ENCODE assay signal across 22 mouse cellular contexts in genomic region chr4:147824389-147824788, GRCm38 (mm10). TPM values are rescaled to one million over a fixed set of nuclear protein-coding genes. Genes with fewer than 3 reads are reported as not detected.
A peak's percentile ranks its signal among the peaks of the same experiment; 100 is the strongest.
DNase-seq lines count a peak whose midpoint lies in the region; ATAC-seq lines count a peak whose summit lies in the region.
"Had no signal": no experiment of that assay in that cellular context is flagged by ENCODE, and none has a peak within 500 bp of the region (broad histone marks: within the 10 kb centered on the region; RNA-seq: fewer than 3 reads in every experiment).

No protein-coding gene starts in this region.

- ATAC-seq in cerebellum, adult (ENCODE audit: insufficient number of reproducible peaks, low FRiP score, low TSS enrichment): no peak
- no peak for ATAC-seq in hindbrain, embryonic 13.5 days (ENCODE audit: low FRiP score)
- ATAC-seq: activated CD4-positive, CD25-positive, alpha-beta regulatory T cell, adult 4 months; CD4-positive, CD25-positive, alpha-beta regulatory T cell, adult 4 months; Patski had no signal

- peak; percentile 82 for DNase-seq in R1 (ENCODE audit: low read depth, low spot score)
- DNase-seq in ZHBTc4 (ENCODE audit: low read depth, low spot score): peak; percentile 30
- DNase-seq: adrenal gland, adult 2 months; adrenal gland, adult 8-10 months; adrenal gland, postnatal 10 days; adrenal gland, postnatal 14 days; adrenal gland, postnatal 25 days; adrenal gland, postnatal 36 days; B cell, adult 2 months; cerebellum, adult 11 months; cerebellum, adult 11-12 months; cerebellum, adult 18-20 months; cerebellum, adult 2 months; cerebellum, adult 8-10 months; cerebellum, adult 9-10 months had no signal

- H3K9me3 ChIP-seq in hindbrain, embryonic 13.5 days: peaks cover 89% of the 10 kb centered on the region

- H3K9ac ChIP-seq in hindbrain, embryonic 13.5 days: no peak overlapping the region

- H3K27ac ChIP-seq in hindbrain, embryonic 13.5 days: no peak overlapping the region

- H3K4me1 ChIP-seq in hindbrain, embryonic 13.5 days (replicated peaks): no peaks in the 10 kb centered on the region

- 95% methylated on average over 4 of the region's 4 CpGs for WGBS in hindbrain, embryonic 13.5 days

- no peak overlapping the region for H3K4me2 ChIP-seq in hindbrain, embryonic 13.5 days

- H3K27me3 ChIP-seq in hindbrain, embryonic 13.5 days: no peaks in the 10 kb centered on the region
- H3K27me3 ChIP-seq: CH12.LX, Patski had no signal

- H3K36me3 ChIP-seq in hindbrain, embryonic 13.5 days: peaks cover 86% of the 10 kb centered on the region

- H3K4me3 ChIP-seq in hindbrain, embryonic 13.5 days: no peak overlapping the region

RNA-seq across cellular contexts. Expression of gene Zfp984, which starts 14.8 kb away (rescaled TPM):
- 4.1 and 4.8 TPM in 2 replicates for polyA plus RNA-seq in hindbrain, embryonic 13.5 days (2015; fragmentation: Nextera tagmentation; extraction: Ambion mirVana)
- polyA plus RNA-seq: adrenal gland, adult 2 months had no signal

RNA-seq across cellular contexts. Expression of gene Zfp933, which starts 23.8 kb away (rescaled TPM):
- polyA plus RNA-seq in hindbrain, embryonic 13.5 days (2015; fragmentation: Nextera tagmentation; extraction: Ambion mirVana): 6.8 TPM in 2 replicates

RNA-seq across cellular contexts. Expression of gene Miip, which starts 44.2 kb away (rescaled TPM):
- polyA plus RNA-seq in hindbrain, embryonic 13.5 days (2015; fragmentation: Nextera tagmentation; extraction: Ambion mirVana): 43.3 and 46.5 TPM in 2 replicates
- polyA plus RNA-seq: G1E had no signal

RNA-seq across cellular contexts. Expression of gene Fv1, which starts 44.4 kb away (rescaled TPM):
- polyA plus RNA-seq in hindbrain, embryonic 13.5 days (2015; fragmentation: Nextera tagmentation; extraction: Ambion mirVana): 10.9 and 12.0 TPM in 2 replicates
- polyA plus RNA-seq: G1E had no signal
